Mouse (Mus musculus): ENCODE data around the gene Galp. TPM values are rescaled to one million over a fixed set of nuclear protein-coding genes. Genes with fewer than 3 reads are reported as not detected.
A peak's percentile ranks its signal among the peaks of the same experiment; 100 is the strongest.
"Not testable (repeated sequence)": the region's sequence is repeated elsewhere in the genome, so short reads cannot be mapped to it uniquely, and the experiment has no call there.

The Galp gene
- polyA plus RNA-seq, 1 experiment from 2014 or later, result not detected

DNA sequence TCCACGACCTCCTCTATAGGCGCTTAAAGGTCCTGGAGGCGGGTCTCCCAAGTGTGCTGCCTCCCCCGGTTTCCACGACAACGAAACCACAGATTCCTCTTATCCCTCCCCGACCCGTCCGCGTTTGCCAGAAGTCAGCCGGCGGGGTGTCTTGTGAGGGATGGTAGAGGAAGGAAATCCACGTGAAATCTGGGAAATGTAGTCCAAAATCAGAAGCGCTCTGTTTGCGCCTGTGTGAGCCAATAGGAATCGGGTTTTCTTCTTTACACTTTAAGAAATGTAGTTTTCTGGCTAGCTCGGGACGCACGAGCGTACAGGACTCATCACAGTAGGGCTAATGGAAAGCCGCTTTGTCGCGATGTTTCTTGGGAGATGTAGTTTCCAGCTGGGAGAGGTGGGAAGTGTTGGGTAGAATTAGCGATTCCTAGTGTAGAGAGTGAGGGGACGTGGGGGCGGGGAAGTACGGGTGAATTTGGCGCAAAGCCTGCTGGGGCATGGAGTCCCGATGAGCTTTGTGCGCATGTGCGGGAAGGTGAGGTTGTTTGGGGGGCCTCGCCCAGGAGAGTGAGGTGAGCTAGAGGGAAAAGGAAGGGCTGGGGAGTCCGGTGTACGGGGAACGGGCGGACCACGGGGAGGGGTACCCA lies 24.8 kb upstream of the Galp start, which contains the start of gene Zfp444:
Gene Zfp444 (plus strand): TSS at position 221 of the 644 bp plus-strand sequence.
- H3K9me3 ChIP-seq (ENCODE audit: control insufficient read depth, low read length), result no peaks in the 10 kb centered on the region
- H3K36me3 ChIP-seq (ENCODE audit: control insufficient read depth, insufficient read depth, low read length), result no peaks in the 10 kb centered on the region
- peak within 1 kb of the TSS; percentile 85 for H3K27ac ChIP-seq (ENCODE audit: low read length)
- H3K4me1 ChIP-seq (ENCODE audit: control insufficient read depth, insufficient read depth, low read length), result peaks cover 9% of the 10 kb centered on the region; the same call in 1 of the 2 replicates
- peak within 1 kb of the TSS; percentile 58 for H3K4me3 ChIP-seq (ENCODE audit: low read length)
- peak within 1 kb of the TSS; percentile 90 for H3K4me2 ChIP-seq (ENCODE audit: low read depth, low read length)
- peak; percentile 96 for ATAC-seq
- peak within 1 kb of the TSS; percentile 72 for H3K9ac ChIP-seq (ENCODE audit: low read depth, low read length)
- under 1% methylated on average over 37 of the region's 37 CpGs for WGBS
- H3K27me3 ChIP-seq (replicated peaks; ENCODE audit: control insufficient read depth, insufficient read depth, low read length), result no peaks in the 10 kb centered on the region

DNA sequence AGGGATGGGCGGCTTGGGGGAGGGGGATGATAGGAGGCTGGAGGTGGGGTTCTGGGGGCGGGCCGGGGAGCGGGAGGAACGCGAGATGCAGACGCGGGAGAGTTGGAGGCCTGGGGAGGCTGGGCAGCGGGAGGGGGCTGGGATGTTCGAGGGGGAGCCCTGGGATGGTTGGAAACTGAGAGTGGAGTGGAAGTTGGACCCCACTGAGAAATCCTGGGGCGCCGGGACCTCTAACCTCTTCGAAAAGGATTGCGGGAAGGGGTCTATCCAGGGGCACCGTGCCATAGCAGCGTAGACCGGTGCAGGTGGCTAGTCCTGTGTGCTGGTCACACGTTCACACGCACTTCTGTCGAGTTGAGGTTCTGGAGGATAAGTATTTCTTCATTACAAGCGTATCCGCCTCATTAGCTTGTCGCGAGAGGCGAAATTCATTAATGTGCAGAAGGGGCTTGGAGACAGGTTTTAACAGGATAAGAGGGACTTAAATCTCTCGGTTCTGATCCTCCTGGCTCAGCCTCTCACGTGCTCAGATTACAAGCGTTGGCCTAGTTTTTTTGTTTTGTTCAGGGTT lies 24.1 kb upstream of the Galp start:
- H3K9me3 ChIP-seq (ENCODE audit: control insufficient read depth, low read length), result no peaks in the 10 kb centered on the region
- ATAC-seq, result peak; percentile 27
- peak overlapping the region; percentile 72 for H3K4me2 ChIP-seq (ENCODE audit: low read depth, low read length)
- under 1% methylated on average over 28 of the region's 28 CpGs for WGBS
- no peaks in the 10 kb centered on the region for H3K36me3 ChIP-seq (ENCODE audit: control insufficient read depth, insufficient read depth, low read length)
- peaks cover 9% of the 10 kb centered on the region; the same call in 1 of the 2 replicates for H3K4me1 ChIP-seq (ENCODE audit: control insufficient read depth, insufficient read depth, low read length)
- H3K4me3 ChIP-seq (ENCODE audit: low read length), result peak overlapping the region; percentile 58
- no peaks in the 10 kb centered on the region for H3K27me3 ChIP-seq (replicated peaks; ENCODE audit: control insufficient read depth, insufficient read depth, low read length)
- peak overlapping the region; percentile 85; the same call in 1 of the 2 replicates for H3K27ac ChIP-seq (ENCODE audit: low read length)
- peak overlapping the region; percentile 72 for H3K9ac ChIP-seq (ENCODE audit: low read depth, low read length)

DNA sequence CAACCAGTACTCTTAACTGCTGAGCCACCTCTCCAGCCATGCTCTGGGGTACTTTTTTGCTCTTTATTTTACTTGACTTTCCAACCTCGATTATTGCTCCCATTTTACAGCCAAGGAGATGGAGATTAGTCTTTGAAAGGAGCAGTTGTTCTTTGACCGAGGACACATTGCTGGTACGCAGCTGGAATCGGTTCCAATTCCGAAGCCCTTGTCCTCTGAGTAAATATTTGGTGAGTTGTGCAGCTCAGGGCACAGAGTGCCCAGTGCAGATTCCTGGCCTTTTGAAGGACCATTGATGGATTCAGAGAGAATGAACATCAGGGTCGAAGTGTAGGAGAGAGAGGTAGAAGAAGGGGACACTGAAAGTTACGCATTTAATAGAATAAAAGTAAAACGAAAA lies 23.0 kb upstream of the Galp start:
- no peak overlapping the region for H3K27ac ChIP-seq (ENCODE audit: low read length)

DNA sequence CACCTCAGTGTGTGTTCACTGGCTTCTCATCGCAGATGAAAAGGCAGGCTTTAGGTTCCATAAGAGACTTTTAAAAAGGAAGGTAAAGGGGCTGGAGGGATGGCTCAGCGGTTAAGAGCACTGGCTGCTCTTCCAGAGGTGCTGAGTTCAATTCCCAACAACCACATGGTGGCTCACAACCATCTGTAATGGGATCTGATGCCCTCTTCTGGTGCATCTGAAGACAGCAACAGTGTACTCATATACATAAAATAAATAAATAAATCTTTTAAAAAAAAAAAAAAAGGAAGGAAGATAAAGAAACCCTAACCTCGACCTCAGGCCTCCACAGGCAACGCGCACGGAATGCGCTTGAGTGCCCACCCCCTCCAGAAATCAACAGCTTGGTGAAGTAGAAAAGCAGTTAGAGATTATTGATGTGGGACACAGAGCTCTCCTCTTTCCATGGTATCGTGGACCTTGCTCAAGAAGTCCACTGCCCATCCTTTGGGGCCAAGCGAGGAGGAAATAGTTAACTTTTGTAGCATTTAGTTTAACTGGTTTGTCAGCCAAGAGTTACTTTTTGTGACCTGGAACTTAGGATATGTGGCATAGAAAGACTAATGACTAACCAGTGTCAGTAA lies 22.4 kb upstream of the Galp start:
- ATAC-seq; H3K9ac ChIP-seq (ENCODE audit: low read depth, low read length); H3K4me1 ChIP-seq (ENCODE audit: control insufficient read depth, insufficient read depth, low read length); H3K9me3 ChIP-seq (ENCODE audit: control insufficient read depth, low read length); H3K4me2 ChIP-seq (ENCODE audit: low read depth, low read length); H3K36me3 ChIP-seq (ENCODE audit: control insufficient read depth, insufficient read depth, low read length); H3K27ac ChIP-seq (ENCODE audit: low read length); H3K27me3 ChIP-seq (replicated peaks; ENCODE audit: control insufficient read depth, insufficient read depth, low read length); H3K4me3 ChIP-seq (ENCODE audit: low read length): not testable (repeated sequence)
- WGBS, result 80% methylated on average over 9 of the region's 9 CpGs

More for the DNA sequence above, 23.0 kb upstream of the Galp start:
- no peak overlapping the region for H3K9ac ChIP-seq (ENCODE audit: low read depth, low read length)
- H3K9me3 ChIP-seq (ENCODE audit: control insufficient read depth, low read length), result no peaks in the 10 kb centered on the region
- H3K4me2 ChIP-seq (ENCODE audit: low read depth, low read length), result no peak overlapping the region
- no peak for ATAC-seq
- H3K36me3 ChIP-seq (ENCODE audit: control insufficient read depth, insufficient read depth, low read length), result no peaks in the 10 kb centered on the region
- no peaks in the 10 kb centered on the region for H3K27me3 ChIP-seq (replicated peaks; ENCODE audit: control insufficient read depth, insufficient read depth, low read length)
- 73% methylated on average over 8 of the region's 8 CpGs for WGBS
- no peak overlapping the region for H3K4me3 ChIP-seq (ENCODE audit: low read length)
- H3K4me1 ChIP-seq (ENCODE audit: control insufficient read depth, insufficient read depth, low read length), result peaks cover 9% of the 10 kb centered on the region; the same call in 1 of the 2 replicates

DNA sequence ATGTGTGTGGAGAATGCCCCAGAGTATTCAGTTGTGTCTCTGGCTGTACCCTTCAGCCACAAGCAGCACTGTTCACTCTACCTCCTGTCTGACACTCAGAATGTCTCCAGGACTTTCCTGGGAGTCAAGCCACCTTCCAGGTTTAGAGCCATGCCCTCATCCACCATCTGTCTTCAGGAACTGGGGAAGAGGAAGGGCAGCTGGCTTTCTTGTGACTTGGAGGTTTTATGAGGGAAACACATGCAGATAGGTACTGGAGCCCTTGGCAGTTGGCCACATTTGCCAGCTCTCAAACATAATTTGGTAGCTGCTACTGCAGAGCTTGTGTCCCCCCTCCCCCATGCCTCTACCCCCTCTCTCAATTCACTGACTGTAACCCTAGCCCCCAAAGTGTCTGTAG lies 17.9 kb upstream of the Galp start:
- Histone ChIP-seq H3K4me3 (ENCODE audit: low read length) (no peak overlapping the region), H3K27me3 (replicated peaks; ENCODE audit: control insufficient read depth, insufficient read depth, low read length) (no peaks in the 10 kb centered on the region), H3K36me3 (ENCODE audit: control insufficient read depth, insufficient read depth, low read length) (0 out of 2 replicates have a peak, but pooled peaks cover 3% of the 10 kb centered on the region), H3K27ac (ENCODE audit: low read length) (no peak overlapping the region), H3K4me1 (ENCODE audit: control insufficient read depth, insufficient read depth, low read length) (peaks cover 4% of the 10 kb centered on the region; the same call in 1 of the 2 replicates), H3K4me2 (ENCODE audit: low read depth, low read length) (no peak overlapping the region), H3K9me3 (ENCODE audit: control insufficient read depth, low read length) (no peaks in the 10 kb centered on the region), H3K9ac (ENCODE audit: low read depth, low read length) (no peak overlapping the region)
- ATAC-seq, result no peak

DNA sequence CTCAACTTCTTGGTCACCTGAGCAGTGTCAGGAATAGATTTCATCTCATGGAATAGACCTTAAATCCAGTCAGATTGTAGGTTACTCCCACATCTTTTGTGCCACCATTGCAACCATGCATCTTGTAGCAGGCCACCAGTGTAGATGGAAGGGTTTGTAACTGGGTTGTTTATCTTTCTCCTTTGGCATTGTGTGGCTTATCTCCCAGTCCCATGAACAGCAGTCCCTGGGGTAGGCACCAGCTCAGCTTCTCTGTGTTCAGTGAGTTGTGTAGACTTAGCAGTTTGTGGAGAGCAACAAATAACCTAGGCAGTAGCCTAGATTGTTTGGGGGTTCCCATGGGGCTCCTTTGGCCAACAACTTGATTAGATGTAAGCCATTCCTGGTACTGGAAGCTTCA lies 14.0 kb upstream of the Galp start:
- H3K4me3 ChIP-seq (ENCODE audit: low read length), result no peak overlapping the region
- H3K4me2 ChIP-seq (ENCODE audit: low read depth, low read length), result no peak overlapping the region
- no peak overlapping the region for H3K9ac ChIP-seq (ENCODE audit: low read depth, low read length)
- no peak overlapping the region for H3K27ac ChIP-seq (ENCODE audit: low read length)
- no peaks in the 10 kb centered on the region for H3K9me3 ChIP-seq (ENCODE audit: control insufficient read depth, low read length)
- H3K36me3 ChIP-seq (ENCODE audit: control insufficient read depth, insufficient read depth, low read length), result peaks cover 14% of the 10 kb centered on the region; the same call in 1 of the 2 replicates
- no peak for ATAC-seq
- H3K4me1 ChIP-seq (ENCODE audit: control insufficient read depth, insufficient read depth, low read length), result no peaks in the 10 kb centered on the region
- no peaks in the 10 kb centered on the region for H3K27me3 ChIP-seq (replicated peaks; ENCODE audit: control insufficient read depth, insufficient read depth, low read length)

DNA sequence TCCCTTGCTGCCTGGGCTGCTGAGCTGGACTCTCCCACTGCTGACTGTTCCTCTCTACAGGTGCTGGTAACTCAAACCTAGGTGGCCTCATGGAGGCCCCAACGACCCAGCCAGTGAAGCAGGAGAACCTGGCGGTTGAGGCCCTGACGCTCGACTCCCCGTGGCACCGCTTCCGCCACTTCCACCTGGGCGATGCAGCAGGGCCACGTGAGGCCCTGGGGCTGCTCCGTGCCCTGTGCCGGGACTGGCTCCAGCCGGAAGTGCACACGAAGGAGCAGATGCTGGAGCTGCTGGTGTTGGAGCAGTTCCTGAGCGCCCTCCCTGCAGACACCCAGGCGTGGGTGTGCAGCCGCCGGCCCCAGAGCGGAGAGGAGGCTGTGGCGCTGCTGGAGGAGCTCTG lies 13.1 kb upstream of the Galp start:
- no peak for ATAC-seq
- Histone ChIP-seq H3K36me3 (ENCODE audit: control insufficient read depth, insufficient read depth, low read length) (peaks cover 18% of the 10 kb centered on the region; the same call in 1 of the 2 replicates), H3K27ac (ENCODE audit: low read length) (no peak overlapping the region)

DNA sequence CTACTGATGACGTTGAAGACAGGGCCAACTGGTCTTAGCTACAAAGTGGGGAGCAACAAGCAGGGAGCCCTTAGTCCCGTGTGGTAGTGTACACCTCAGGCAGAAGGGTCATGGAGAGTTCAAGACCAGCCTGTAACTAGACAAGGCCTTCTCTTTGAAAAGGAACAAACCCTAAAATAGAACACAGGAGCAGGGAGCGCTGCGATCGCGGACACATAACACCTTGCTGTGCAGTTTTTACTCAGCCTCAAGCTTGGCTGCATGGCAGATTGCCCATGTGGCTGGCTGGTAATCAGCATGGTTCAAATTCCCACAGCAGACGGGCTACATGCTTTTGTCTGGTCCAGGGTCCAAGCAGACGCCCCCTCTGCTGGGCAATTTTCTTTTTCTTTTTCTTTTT lies 12.4 kb upstream of the Galp start:
- Histone ChIP-seq H3K4me2 (ENCODE audit: low read depth, low read length) (no peak overlapping the region), H3K27ac (ENCODE audit: low read length) (no peak overlapping the region), H3K4me3 (ENCODE audit: low read length) (no peak overlapping the region), H3K9me3 (ENCODE audit: control insufficient read depth, low read length) (no peaks in the 10 kb centered on the region), H3K9ac (ENCODE audit: low read depth, low read length) (no peak overlapping the region), H3K27me3 (replicated peaks; ENCODE audit: control insufficient read depth, insufficient read depth, low read length) (no peaks in the 10 kb centered on the region), H3K4me1 (ENCODE audit: control insufficient read depth, insufficient read depth, low read length) (no peaks in the 10 kb centered on the region), H3K36me3 (ENCODE audit: control insufficient read depth, insufficient read depth, low read length) (peaks cover 24% of the 10 kb centered on the region; the same call in 1 of the 2 replicates)
- no peak for ATAC-seq
- WGBS, result 88% methylated on average over 8 of the region's 8 CpGs

More for the DNA sequence above, 13.1 kb upstream of the Galp start:
- WGBS, result 93% methylated on average over 19 of the region's 19 CpGs
- no peak overlapping the region for H3K9ac ChIP-seq (ENCODE audit: low read depth, low read length)
- H3K9me3 ChIP-seq (ENCODE audit: control insufficient read depth, low read length), result no peaks in the 10 kb centered on the region
- H3K27me3 ChIP-seq (replicated peaks; ENCODE audit: control insufficient read depth, insufficient read depth, low read length), result no peaks in the 10 kb centered on the region
- no peak overlapping the region for H3K4me2 ChIP-seq (ENCODE audit: low read depth, low read length)
- no peaks in the 10 kb centered on the region for H3K4me1 ChIP-seq (ENCODE audit: control insufficient read depth, insufficient read depth, low read length)
- no peak overlapping the region for H3K4me3 ChIP-seq (ENCODE audit: low read length)

DNA sequence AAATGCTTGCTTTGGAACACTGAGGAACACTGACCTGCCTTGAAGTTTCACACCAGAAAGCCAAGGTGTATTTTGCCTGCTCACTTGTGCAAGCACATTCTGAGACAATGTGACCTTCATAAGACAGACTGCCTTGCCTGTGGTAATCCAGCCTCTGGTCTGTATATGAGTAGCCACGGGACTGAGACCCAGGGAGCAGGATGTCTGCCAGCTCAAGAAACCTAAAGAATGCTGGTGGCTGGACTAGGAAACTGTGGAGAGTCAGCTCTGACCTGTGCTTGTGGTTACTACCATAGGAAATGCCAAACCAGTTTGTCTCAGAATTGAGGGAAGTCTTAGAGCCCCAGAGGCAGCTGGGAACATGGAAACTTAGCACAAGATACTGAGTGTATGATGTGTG lies 11.5 kb upstream of the Galp start:
- peaks cover 23% of the 10 kb centered on the region; the same call in 1 of the 2 replicates for H3K36me3 ChIP-seq (ENCODE audit: control insufficient read depth, insufficient read depth, low read length)
- WGBS, result 93% methylated on average over 1 of the region's 1 CpGs

More for the DNA sequence above, 11.5 kb upstream of the Galp start:
- Histone ChIP-seq H3K9me3 (ENCODE audit: control insufficient read depth, low read length) (no peaks in the 10 kb centered on the region), H3K4me1 (ENCODE audit: control insufficient read depth, insufficient read depth, low read length) (no peaks in the 10 kb centered on the region), H3K4me2 (ENCODE audit: low read depth, low read length) (no peak overlapping the region), H3K4me3 (ENCODE audit: low read length) (no peak overlapping the region), H3K27ac (ENCODE audit: low read length) (no peak overlapping the region), H3K27me3 (replicated peaks; ENCODE audit: control insufficient read depth, insufficient read depth, low read length) (no peaks in the 10 kb centered on the region), H3K9ac (ENCODE audit: low read depth, low read length) (no peak overlapping the region)
- ATAC-seq, result no peak
